Mouse (Mus musculus): ENCODE data around the gene Elmod2. TPM values are rescaled to one million over a fixed set of nuclear protein-coding genes. Genes with fewer than 3 reads are reported as not detected.

Elmod2 gene
- polyA plus RNA-seq, 1 experiment from 2014 or later: 31.0 TPM

DNA sequence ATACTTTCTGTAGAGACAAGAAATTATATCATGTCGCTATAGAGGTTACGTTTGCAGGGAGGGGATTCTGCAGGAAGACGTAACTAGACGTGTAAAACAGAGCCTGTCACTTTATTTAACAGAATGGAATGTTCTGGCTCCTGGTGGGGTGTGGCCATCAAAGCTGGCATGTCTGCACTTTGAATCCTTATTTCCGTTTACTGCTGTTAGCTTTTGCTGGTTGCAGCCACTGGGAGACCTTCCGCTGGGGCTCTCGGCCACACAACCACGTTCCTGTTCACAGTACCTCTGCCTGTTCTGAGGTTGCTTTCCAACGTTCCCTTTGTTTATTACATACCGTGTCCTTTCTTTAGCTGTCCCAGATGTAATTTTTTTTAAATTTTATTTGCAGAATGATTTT is 59.8 kb downstream of the Elmod2 start:
- no peak overlapping the region for H3K27ac ChIP-seq
- no peak overlapping the region for H3K9ac ChIP-seq
- H3K9me3 ChIP-seq: no peaks in the 10 kb centered on the region
- H3K4me2 ChIP-seq: no peak overlapping the region
- no peak overlapping the region for H3K4me3 ChIP-seq
- H3K27me3 ChIP-seq (replicated peaks): no peaks in the 10 kb centered on the region
- WGBS: 85% methylated on average over 10 of the region's 10 CpGs
- H3K4me1 ChIP-seq: no peaks in the 10 kb centered on the region
- peaks cover 25% of the 10 kb centered on the region; the same call in 1 of the 2 replicates for H3K36me3 ChIP-seq (replicated peaks)
- no peak for ATAC-seq (replicated peaks)

DNA sequence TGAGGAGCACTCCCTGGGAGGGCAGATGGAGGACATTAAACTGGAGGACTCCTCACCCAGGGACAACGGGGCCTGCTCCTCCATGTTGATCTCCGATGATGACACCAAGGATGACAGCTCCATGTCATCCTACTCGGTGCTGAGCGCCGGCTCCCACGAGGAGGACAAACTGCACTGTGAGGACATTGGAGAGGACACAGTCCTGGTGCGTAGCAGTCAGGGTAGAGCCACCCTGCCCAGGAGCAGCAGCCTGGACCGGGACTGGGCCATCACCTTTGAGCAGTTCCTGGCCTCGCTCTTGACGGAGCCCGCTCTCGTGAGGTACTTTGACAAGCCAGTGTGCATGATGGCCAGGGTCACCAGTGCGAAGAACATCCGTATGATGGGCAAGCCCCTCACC is 61.1 kb downstream of the Elmod2 start:
- Histone ChIP-seq H3K4me1 (no peaks in the 10 kb centered on the region), H3K4me3 (no peak overlapping the region), H3K36me3 (replicated peaks) (peaks cover 31% of the 10 kb centered on the region; the same call in 1 of the 2 replicates), H3K9ac (no peak overlapping the region), H3K4me2 (no peak overlapping the region), H3K27ac (no peak overlapping the region), H3K27me3 (replicated peaks) (no peaks in the 10 kb centered on the region), H3K9me3 (no peaks in the 10 kb centered on the region)
- WGBS: 97% methylated on average over 14 of the region's 14 CpGs
- peak; percentile 56 for ATAC-seq (replicated peaks)

Other genes with a start within 250 kb of the Elmod2 start
- 18.1 and 18.9 TPM in 2 replicates for gene Tbc1d9, start 167.1 kb downstream of the Elmod2 start, polyA plus RNA-seq (2015; fragmentation: Nextera tagmentation; extraction: Ambion mirVana)
- gene Gm10645, start 166.3 kb downstream of the Elmod2 start, polyA plus RNA-seq (2015; fragmentation: Nextera tagmentation; extraction: Ambion mirVana): 8.0 and 8.6 TPM in 2 replicates
- 0.10 and 0.27 TPM in 2 replicates for gene Ucp1, start 42.1 kb downstream of the Elmod2 start, polyA plus RNA-seq (2015; fragmentation: Nextera tagmentation; extraction: Ambion mirVana)
- gene Mgat4d, start 16.0 kb upstream of the Elmod2 start, polyA plus RNA-seq (2015; fragmentation: Nextera tagmentation; extraction: Ambion mirVana): not detected in 2 replicates
- gene Clgn, start 57.4 kb upstream of the Elmod2 start, polyA plus RNA-seq (2015; fragmentation: Nextera tagmentation; extraction: Ambion mirVana): 10.0 and 10.4 TPM in 2 replicates
- 260 and 268 TPM in 2 replicates for gene Scoc, start 125.9 kb upstream of the Elmod2 start, polyA plus RNA-seq (2015; fragmentation: Nextera tagmentation; extraction: Ambion mirVana)
- not detected in 2 replicates for gene Olfr370, start 203.3 kb upstream of the Elmod2 start, polyA plus RNA-seq (2015; fragmentation: Nextera tagmentation; extraction: Ambion mirVana)
- gene Ndufb7, start 234.2 kb upstream of the Elmod2 start, polyA plus RNA-seq (2015; fragmentation: Nextera tagmentation; extraction: Ambion mirVana): 336 and 348 TPM in 2 replicates

All from midbrain, embryonic 15.5 days (tissue).